10 mouse cellular contexts compared by ENCODE assay signal in genomic region chr9:103577731-103578130, GRCm38 (mm10).
"Had no signal": no experiment of that assay in that cellular context is flagged by ENCODE, and none has a peak within 500 bp of the region (broad histone marks: within the 10 kb centered on the region; RNA-seq: fewer than 3 reads in every experiment).

No protein-coding gene starts in this region.

- DNase-seq: kidney, adult 9 months; kidney, postnatal 14 days; kidney, postnatal 4 days; layer of hippocampus, adult 9-11 months; layer of hippocampus, postnatal 36 days; liver; liver, postnatal 0 days; lung, embryonic 14.5 days; thymus, adult 18-20 months; thymus, postnatal 36 days had no signal
